Mouse (Mus musculus): ENCODE results near the gene Mtor. TPM values are rescaled to one million over a fixed set of nuclear protein-coding genes. Genes with fewer than 3 reads are reported as not detected.

The Mtor gene
- polyA plus RNA-seq, 1 experiment from 2014 or later = 31.2 TPM

- H3K4me3 ChIP-seq (replicated peaks) = no peak overlapping the region
- ATAC-seq (ENCODE audit: low FRiP score) = no peak
- no peaks in the 10 kb centered on the region for H3K9me3 ChIP-seq
- WGBS = 85% methylated on average over 11 of the region's 11 CpGs
- no peaks in the 10 kb centered on the region; the same call in 1 of the 2 replicates for H3K36me3 ChIP-seq (replicated peaks)
- no peak overlapping the region for H3K9ac ChIP-seq
- H3K4me2 ChIP-seq = no peak overlapping the region
- no peaks in the 10 kb centered on the region for H3K27me3 ChIP-seq
- peaks cover 10% of the 10 kb centered on the region; the same call in 1 of the 2 replicates for H3K4me1 ChIP-seq
- no peak overlapping the region for H3K27ac ChIP-seq
These were observed 19.3 kb upstream of the Mtor start for GRCm38 (mm10) chr4:148429121-148429520.

DNA sequence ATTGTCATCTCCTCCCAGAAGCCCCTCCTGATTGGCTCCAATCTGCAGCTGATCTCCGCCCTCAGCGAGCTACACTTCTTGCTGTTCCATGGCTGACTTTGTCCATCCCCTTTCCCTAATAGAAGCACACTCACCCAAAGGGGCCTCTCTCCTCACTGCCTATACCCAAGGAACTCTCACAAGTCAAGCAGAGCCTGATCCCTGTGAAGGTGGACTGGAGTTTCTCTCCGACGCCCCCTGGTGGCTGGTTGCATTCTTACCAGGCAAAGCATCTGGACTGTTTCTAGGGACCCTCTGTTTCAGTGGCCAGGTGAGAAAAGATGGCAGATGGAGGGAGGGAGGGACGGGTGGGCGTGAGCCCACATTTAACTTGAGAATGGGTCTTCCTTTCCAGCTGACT, 18.7 kb upstream of the Mtor start:
- Histone ChIP-seq H3K27me3 (no peaks in the 10 kb centered on the region), H3K27ac (no peak overlapping the region)

DNA sequence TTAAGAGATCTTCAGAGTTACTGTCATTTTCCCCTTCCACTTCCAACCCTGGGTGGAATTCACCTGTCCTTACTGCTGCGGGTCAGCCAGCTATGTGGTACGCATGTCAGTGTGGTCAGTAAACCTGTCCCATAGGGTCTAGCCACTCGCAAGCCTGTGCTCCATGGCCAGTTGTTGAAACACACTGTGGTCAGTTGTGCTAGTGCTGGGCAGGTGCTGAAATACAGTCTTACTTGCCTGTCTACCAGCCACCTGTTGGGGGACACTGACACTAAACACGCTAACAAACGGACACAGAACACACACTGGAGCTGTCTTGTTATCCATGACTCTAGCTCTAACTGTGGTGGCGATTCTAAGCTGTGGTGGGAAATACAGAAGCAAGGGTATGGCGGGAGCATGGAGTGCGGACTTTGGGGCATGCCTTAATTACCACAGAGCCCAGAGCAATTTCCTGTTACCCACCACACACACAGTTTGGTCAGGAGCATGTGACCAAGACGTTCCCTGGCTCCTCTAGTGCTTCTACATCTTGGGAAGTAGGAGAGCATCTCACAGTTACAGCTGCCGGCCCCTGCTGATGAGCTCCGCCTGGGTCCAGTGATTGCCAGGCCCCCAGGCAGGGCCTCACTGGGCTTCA, 17.4 kb upstream of the Mtor start:
- WGBS = 89% methylated on average over 11 of the region's 11 CpGs
- no peak for ATAC-seq (ENCODE audit: low FRiP score)

More for the DNA sequence above, 18.7 kb upstream of the Mtor start:
- Histone ChIP-seq H3K4me2 (no peak overlapping the region), H3K4me1 (peaks cover 10% of the 10 kb centered on the region; the same call in 1 of the 2 replicates), H3K9ac (no peak overlapping the region), H3K4me3 (replicated peaks) (no peak overlapping the region), H3K36me3 (replicated peaks) (no peaks in the 10 kb centered on the region; the same call in 1 of the 2 replicates), H3K9me3 (no peaks in the 10 kb centered on the region)
- WGBS = 26% methylated on average over 6 of the region's 6 CpGs
- peak; percentile 65 for ATAC-seq (ENCODE audit: low FRiP score)

GRCm38 (mm10) chr4:148432488-148432887, 15.9 kb upstream of the Mtor start:
- H3K9me3 ChIP-seq = no peaks in the 10 kb centered on the region
- H3K27me3 ChIP-seq = no peaks in the 10 kb centered on the region
- peaks cover 5% of the 10 kb centered on the region; the same call in 1 of the 2 replicates for H3K4me1 ChIP-seq
- ATAC-seq (ENCODE audit: low FRiP score) = no peak
- H3K27ac ChIP-seq = no peak overlapping the region
- peaks cover 3% of the 10 kb centered on the region; the same call in 1 of the 2 replicates for H3K36me3 ChIP-seq (replicated peaks)
- H3K4me2 ChIP-seq = no peak overlapping the region
- no peak overlapping the region for H3K4me3 ChIP-seq (replicated peaks)
- no peak overlapping the region for H3K9ac ChIP-seq
- 89% methylated on average over 4 of the region's 4 CpGs for WGBS

More for the DNA sequence above, 17.4 kb upstream of the Mtor start:
- H3K9me3 ChIP-seq = no peaks in the 10 kb centered on the region
- H3K9ac ChIP-seq = no peak overlapping the region
- H3K4me2 ChIP-seq = no peak overlapping the region
- no peak overlapping the region for H3K4me3 ChIP-seq (replicated peaks)
- H3K36me3 ChIP-seq (replicated peaks) = no peaks in the 10 kb centered on the region; the same call in 1 of the 2 replicates
- H3K4me1 ChIP-seq = peaks cover 10% of the 10 kb centered on the region; the same call in 1 of the 2 replicates
- H3K27ac ChIP-seq = no peak overlapping the region
- H3K27me3 ChIP-seq = no peaks in the 10 kb centered on the region

- Histone ChIP-seq H3K27ac (no peak overlapping the region), H3K36me3 (replicated peaks) (peaks cover 3% of the 10 kb centered on the region; the same call in 1 of the 2 replicates), H3K9ac (no peak overlapping the region), H3K4me2 (no peak overlapping the region), H3K4me3 (replicated peaks) (no peak overlapping the region), H3K27me3 (no peaks in the 10 kb centered on the region), H3K4me1 (peaks cover 5% of the 10 kb centered on the region; the same call in 1 of the 2 replicates), H3K9me3 (no peaks in the 10 kb centered on the region)
- no peak for ATAC-seq (ENCODE audit: low FRiP score)
- WGBS = 87% methylated on average over 18 of the region's 18 CpGs
These were observed 15.1 kb upstream of the Mtor start for GRCm38 (mm10) chr4:148433336-148433735.

DNA sequence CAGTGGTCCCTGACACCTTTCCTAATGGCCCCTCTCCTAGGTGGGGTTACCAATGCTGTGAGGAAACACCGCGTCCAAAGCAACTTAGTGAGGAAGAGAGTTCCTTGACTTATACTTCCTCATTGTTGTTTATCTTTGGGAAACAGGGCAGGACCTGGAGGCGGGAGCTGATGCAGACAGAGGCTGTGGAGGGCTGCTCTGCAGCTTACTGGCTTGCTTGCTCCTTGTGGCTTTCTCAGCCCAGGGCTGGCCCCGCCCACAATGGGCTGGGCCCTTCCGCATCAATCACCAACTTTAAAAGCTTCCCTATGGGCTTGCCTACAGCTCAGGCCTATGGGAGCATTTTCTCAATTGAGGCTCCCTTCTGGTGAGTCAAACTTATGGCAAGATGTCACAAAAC, 14.6 kb upstream of the Mtor start:
- no peak overlapping the region for H3K9ac ChIP-seq
- no peak overlapping the region for H3K4me3 ChIP-seq (replicated peaks)
- H3K9me3 ChIP-seq = no peaks in the 10 kb centered on the region
- H3K27me3 ChIP-seq = no peaks in the 10 kb centered on the region
- H3K36me3 ChIP-seq (replicated peaks) = peaks cover 3% of the 10 kb centered on the region; the same call in 1 of the 2 replicates
- WGBS = 83% methylated on average over 5 of the region's 5 CpGs
- H3K4me2 ChIP-seq = no peak overlapping the region
- no peak for ATAC-seq (ENCODE audit: low FRiP score)
- H3K27ac ChIP-seq = no peak overlapping the region
- 0 out of 2 replicates have a peak, but pooled peaks cover 5% of the 10 kb centered on the region for H3K4me1 ChIP-seq

DNA sequence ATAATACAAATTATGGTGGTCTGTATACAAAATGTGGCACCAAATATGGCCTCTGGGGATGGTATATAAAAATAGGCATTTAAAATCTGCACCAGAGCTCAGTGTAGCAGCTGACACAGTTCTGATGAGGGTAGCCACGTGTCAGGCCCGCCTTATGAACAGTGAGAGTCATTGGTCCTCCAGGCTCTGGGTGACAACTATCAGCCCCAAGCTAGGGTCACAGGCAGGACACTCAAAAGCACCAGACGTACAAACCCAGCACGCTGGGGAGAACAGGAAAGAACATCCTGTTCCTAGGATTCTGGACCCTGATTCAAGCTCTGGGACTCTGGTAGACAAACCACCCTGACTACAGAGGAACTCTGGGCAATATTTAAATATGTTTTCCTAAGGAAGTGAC, 13.9 kb upstream of the Mtor start:
- ATAC-seq (ENCODE audit: low FRiP score) = no peak
- Histone ChIP-seq H3K27me3 (no peaks in the 10 kb centered on the region), H3K9me3 (no peaks in the 10 kb centered on the region), H3K27ac (no peak overlapping the region), H3K9ac (no peak overlapping the region), H3K4me3 (replicated peaks) (no peak overlapping the region), H3K4me1 (0 out of 2 replicates have a peak, but pooled peaks cover 4% of the 10 kb centered on the region), H3K4me2 (no peak overlapping the region), H3K36me3 (replicated peaks) (peaks cover 3% of the 10 kb centered on the region; the same call in 1 of the 2 replicates)
- WGBS = 92% methylated on average over 4 of the region's 4 CpGs

GRCm38 (mm10) chr4:148435106-148435505, 13.3 kb upstream of the Mtor start:
- Histone ChIP-seq H3K27me3 (no peaks in the 10 kb centered on the region), H3K9ac (no peak overlapping the region), H3K9me3 (no peaks in the 10 kb centered on the region), H3K36me3 (replicated peaks) (peaks cover 3% of the 10 kb centered on the region; the same call in 1 of the 2 replicates), H3K27ac (no peak overlapping the region; the same call in 1 of the 2 replicates), H3K4me2 (no peak overlapping the region), H3K4me1 (0 out of 2 replicates have a peak, but pooled peaks cover 2% of the 10 kb centered on the region), H3K4me3 (replicated peaks) (no peak overlapping the region)
- 86% methylated on average over 3 of the region's 3 CpGs for WGBS
- no peak for ATAC-seq (ENCODE audit: low FRiP score)

GRCm38 (mm10) chr4:148435657-148436330, 12.6 kb upstream of the Mtor start:
- no peak overlapping the region for H3K27ac ChIP-seq

GRCm38 (mm10) chr4:148441931-148442330, 6.5 kb upstream of the Mtor start:
- Histone ChIP-seq H3K4me1 (peaks cover 18% of the 10 kb centered on the region), H3K9me3 (no peaks in the 10 kb centered on the region), H3K27ac (no peak overlapping the region), H3K27me3 (no peaks in the 10 kb centered on the region), H3K9ac (no peak overlapping the region), H3K36me3 (replicated peaks) (no peaks in the 10 kb centered on the region), H3K4me3 (replicated peaks) (no peak overlapping the region), H3K4me2 (no peak overlapping the region)
- 95% methylated on average over 5 of the region's 5 CpGs for WGBS
- no peak for ATAC-seq (ENCODE audit: low FRiP score)

More at GRCm38 (mm10) chr4:148435657-148436330, 12.6 kb upstream of the Mtor start:
- Histone ChIP-seq H3K4me3 (replicated peaks) (no peak overlapping the region), H3K9me3 (no peaks in the 10 kb centered on the region), H3K4me2 (no peak overlapping the region), H3K27me3 (no peaks in the 10 kb centered on the region), H3K4me1 (no peaks in the 10 kb centered on the region), H3K36me3 (replicated peaks) (peaks cover 3% of the 10 kb centered on the region; the same call in 1 of the 2 replicates), H3K9ac (no peak overlapping the region)
- WGBS = 64% methylated on average over 6 of the region's 6 CpGs
- ATAC-seq (ENCODE audit: low FRiP score) = peak; percentile 64

DNA sequence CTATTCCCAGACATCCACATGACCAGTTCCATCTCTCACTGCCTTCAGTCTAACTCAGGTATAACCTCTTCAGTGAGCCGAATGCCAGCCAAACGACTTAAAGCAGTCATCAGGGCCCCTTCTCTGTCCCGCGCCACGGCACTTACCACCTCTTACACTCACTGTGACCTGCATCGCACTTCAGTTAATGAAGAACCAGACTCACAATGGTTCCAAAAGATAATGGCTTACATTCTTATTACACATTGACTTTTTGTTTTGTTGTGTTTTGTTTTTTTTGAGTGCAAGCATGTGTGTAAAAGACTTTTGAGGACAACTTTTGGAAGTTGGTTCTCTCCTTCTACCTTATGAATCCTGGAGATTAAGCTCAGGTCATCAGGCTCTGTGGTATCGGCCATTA, 5.8 kb upstream of the Mtor start:
- Histone ChIP-seq H3K27ac (no peak overlapping the region), H3K27me3 (no peaks in the 10 kb centered on the region), H3K4me3 (replicated peaks) (no peak overlapping the region), H3K36me3 (replicated peaks) (no peaks in the 10 kb centered on the region), H3K9ac (no peak overlapping the region), H3K4me1 (peaks cover 20% of the 10 kb centered on the region), H3K9me3 (no peaks in the 10 kb centered on the region), H3K4me2 (no peak overlapping the region)
- WGBS = 95% methylated on average over 7 of the region's 7 CpGs
- ATAC-seq (ENCODE audit: low FRiP score) = no peak

- Histone ChIP-seq H3K36me3 (replicated peaks) (no peaks in the 10 kb centered on the region), H3K4me3 (replicated peaks) (peak within 1 kb of the TSS; percentile 87), H3K4me2 (peak within 1 kb of the TSS; percentile 65), H3K27me3 (no peaks in the 10 kb centered on the region), H3K9ac (peak within 1 kb of the TSS; percentile 80), H3K27ac (peak within 1 kb of the TSS; percentile 59), H3K4me1 (peaks cover 27% of the 10 kb centered on the region), H3K9me3 (no peaks in the 10 kb centered on the region)
- under 1% methylated on average over 46 of the region's 46 CpGs for WGBS
- peak; percentile 67 for ATAC-seq (ENCODE audit: low FRiP score)
These were observed 4.0 kb upstream of the Mtor start, which contains the start of gene Ubiad1 for GRCm38 (mm10) chr4:148444250-148444967. Ubiad1 (minus strand) TSS chr4:148444771.
